Mouse (Mus musculus): ENCODE measurements around the gene Timm17a. TPM values are rescaled to one million over a fixed set of nuclear protein-coding genes. Genes with fewer than 3 reads are reported as not detected.

Gene Timm17a
- total RNA-seq, 2 experiments from 2014 or later: 159 to 175 TPM

Other genes starting within 250 kb of the Timm17a start
- 1 to 10 TPM; 1.5 to 2.1 TPM for gene Lgr6, start 208.5 kb downstream of the Timm17a start, total RNA-seq (2021)
- gene Ptpn7, start 181.1 kb downstream of the Timm17a start, total RNA-seq (2021): 1 to 10 TPM in 1 of 2 experiments, under 1 TPM in 1; 0.16 to 1.0 TPM
- gene Arl8a, start 167.0 kb downstream of the Timm17a start, total RNA-seq (2021): 100 to 1,000 TPM; 261 to 278 TPM
- gene Gpr37l1, start 146.1 kb downstream of the Timm17a start, total RNA-seq (2021): 100 to 1,000 TPM; 182 to 212 TPM
- gene Elf3, start 55.2 kb downstream of the Timm17a start, total RNA-seq (2021): under 1 TPM in 1 of 2 experiments, not detected in 1; 0.16 TPM
- 10 to 100 TPM; 50.5 to 54.8 TPM for gene Rnpep, start 29.7 kb downstream of the Timm17a start, total RNA-seq (2021)
- gene Lmod1, start 11.0 kb upstream of the Timm17a start, total RNA-seq (2021): under 1 TPM; 0.76 to 0.94 TPM
- 100 to 1,000 TPM; 188 to 196 TPM for gene Shisa4, start 61.5 kb upstream of the Timm17a start, total RNA-seq (2021)
- 100 to 1,000 TPM; 169 to 173 TPM for gene Ipo9, start 116.7 kb upstream of the Timm17a start, total RNA-seq (2021)